Mouse (Mus musculus) C2C12 (cell line): Measurements from ENCODE around the gene Cep162. TPM values are rescaled to one million over a fixed set of nuclear protein-coding genes. Genes with fewer than 3 reads are reported as not detected.

Source experiments
- H3K27me3 ChIP-seq: one replicate; pipeline ENCODE4 v1.6.1; 2011; ENCODE audit not compliant: control insufficient read depth, insufficient read depth, insufficient read length
- H3K36me3 ChIP-seq: one replicate; pipeline ENCODE4 v1.6.1; 2011; ENCODE audit not compliant: control insufficient read depth, insufficient read depth
- H3K4me3 ChIP-seq: one replicate; pipeline ENCODE4 v1.5.1; 2011; ENCODE audit warnings: mild to moderate bottlenecking, control low read depth; ENCODE audit not compliant: poor library complexity, insufficient read depth, severe bottlenecking
- H3K79me2 ChIP-seq: one replicate; pipeline ENCODE4 v1.6.1; 2011; ENCODE audit not compliant: control insufficient read depth, insufficient read depth
- H3K79me3 ChIP-seq: one replicate; pipeline ENCODE4 v1.6.1; 2011; ENCODE audit warnings: low read depth, control low read depth
- H3ac ChIP-seq: one replicate; pipeline ENCODE3; 2011; ENCODE audit warnings: low read depth; ENCODE audit not compliant: control insufficient read depth, insufficient read length
- CEBPB ChIP-seq: IDR thresholded peaks from one replicate; pipeline ENCODE4 v1.6.1; 2011; ENCODE audit warnings: low read depth, mild to moderate bottlenecking, control low read depth, moderate library complexity
- CTCF ChIP-seq: IDR thresholded peaks from one replicate; pipeline ENCODE4 v1.5.1; 2011; ENCODE audit not compliant: control insufficient read depth, insufficient read depth, insufficient read length
- FOSL1 ChIP-seq: IDR thresholded peaks from one replicate; pipeline ENCODE4 v1.8.0; 2011; ENCODE audit warnings: mild to moderate bottlenecking, low read length; ENCODE audit not compliant: poor library complexity, insufficient read depth, severe bottlenecking
- MAX ChIP-seq: IDR thresholded peaks from one replicate; pipeline ENCODE4 v1.6.1; 2011; ENCODE audit warnings: mild to moderate bottlenecking, control low read depth
- MYOD1 ChIP-seq: IDR thresholded peaks from one replicate; pipeline ENCODE4 v1.6.1; 2011; ENCODE audit warnings: low read depth; ENCODE audit not compliant: control insufficient read depth, insufficient read length
- MYOG ChIP-seq: IDR thresholded peaks from one replicate; pipeline ENCODE4 v1.6.1; 2011; ENCODE audit not compliant: control insufficient read depth, insufficient read length; ENCODE audit errors: extremely low read depth
- USF1 ChIP-seq: IDR thresholded peaks from one replicate; pipeline ENCODE4 v1.6.1; 2011; ENCODE audit warnings: low read depth, mild to moderate bottlenecking, control low read depth, moderate library complexity
- polyA plus RNA-seq: library from polyadenylated mRNA; unstranded; fragments of >200 nt; fragmentation: generic; extraction: Trizol; gene quantifications from one replicate; pipeline ENCODE4 v1.2.1, GENCODE M21; 2012; ENCODE audit warnings: missing spikeins

Gene Cep162
- polyA plus RNA-seq, 1 experiment, result 1.2 TPM

DNA sequence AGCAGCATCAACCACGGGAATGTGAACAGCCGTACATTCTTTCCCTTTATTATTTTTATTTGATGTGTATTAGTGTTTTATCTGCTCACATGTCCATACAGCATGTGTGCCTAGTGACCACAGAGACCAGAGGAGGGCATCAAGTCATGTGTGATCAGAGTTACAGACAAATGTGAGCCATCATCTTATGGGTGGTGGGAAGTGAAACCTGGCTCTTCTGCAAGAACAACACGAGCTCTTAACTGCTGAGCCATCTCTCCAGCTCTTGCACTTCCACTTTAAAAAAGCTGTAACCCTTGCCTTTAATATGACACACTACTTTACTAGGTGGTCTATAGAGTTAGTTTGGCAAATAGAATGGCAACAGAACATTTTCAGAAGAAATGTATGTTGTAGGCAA, 83.8 kb downstream of the Cep162 start:
- no peak for TF ChIP-seq CTCF
- TF ChIP-seq MYOG, result no peak
- TF ChIP-seq MAX, result no peak
- no peak for TF ChIP-seq USF1
- no peak for TF ChIP-seq CEBPB
- TF ChIP-seq MYOD1, result no peak
- no peak for TF ChIP-seq FOSL1
- Histone ChIP-seq H3K36me3 (no peaks in the 10 kb centered on the region), H3K4me3 (no peak overlapping the region), H3K79me2 (no peaks in the 10 kb centered on the region), H3K27me3 (peaks cover 11% of the 10 kb centered on the region), H3ac (no peak overlapping the region), H3K79me3 (no peaks in the 10 kb centered on the region)

DNA sequence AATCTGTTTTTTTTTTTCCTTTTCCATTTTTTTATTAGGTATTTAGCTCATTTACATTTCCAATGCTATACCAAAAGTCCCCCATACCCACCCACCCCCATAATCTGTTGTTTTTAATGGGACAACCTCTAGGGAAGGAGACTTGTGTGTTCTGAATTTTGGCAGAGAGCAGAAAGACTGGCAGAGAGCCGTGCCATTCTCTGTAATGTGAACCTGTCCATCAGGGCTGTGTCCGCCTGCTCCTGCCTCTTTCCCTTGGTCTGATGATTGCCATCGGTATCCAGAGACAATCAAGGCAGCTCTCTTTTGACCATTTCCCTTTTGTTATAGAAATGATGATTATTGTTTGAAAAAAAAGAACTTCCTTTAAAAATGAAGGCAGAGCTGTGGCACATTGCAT, 84.4 kb downstream of the Cep162 start:
- H3K4me3 ChIP-seq, result no peak overlapping the region
- no peaks in the 10 kb centered on the region for H3K79me2 ChIP-seq
- no peak overlapping the region for H3ac ChIP-seq
- H3K36me3 ChIP-seq, result no peaks in the 10 kb centered on the region
- no peaks in the 10 kb centered on the region for H3K79me3 ChIP-seq
- H3K27me3 ChIP-seq, result peaks cover 11% of the 10 kb centered on the region
- TF ChIP-seq MYOD1 (no peak), MAX (no peak), CEBPB (no peak)

DNA sequence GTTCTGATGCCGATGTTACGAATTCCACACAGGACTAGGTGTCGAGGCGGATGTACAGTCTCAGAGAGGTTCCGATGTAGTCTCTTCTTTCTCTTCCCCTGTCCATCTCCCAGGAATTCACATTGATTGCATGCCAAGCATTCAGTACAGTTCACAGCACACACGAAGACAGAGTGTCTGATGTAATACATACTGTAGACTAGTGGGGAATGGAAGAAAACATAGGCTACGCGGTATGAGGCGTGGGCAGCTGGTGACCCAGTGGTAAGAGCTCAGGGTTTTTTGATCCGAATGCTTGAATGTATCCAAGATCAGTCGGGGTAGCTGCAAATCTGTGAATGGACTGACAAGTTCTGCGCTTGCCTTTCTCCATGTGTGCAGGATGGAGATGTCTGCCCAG, 86.2 kb downstream of the Cep162 start:
- H3K79me3 ChIP-seq, result no peaks in the 10 kb centered on the region
- no peaks in the 10 kb centered on the region for H3K79me2 ChIP-seq
- no peak overlapping the region for H3ac ChIP-seq
- no peak overlapping the region for H3K4me3 ChIP-seq
- H3K36me3 ChIP-seq, result no peaks in the 10 kb centered on the region
- peaks cover 20% of the 10 kb centered on the region for H3K27me3 ChIP-seq
- TF ChIP-seq USF1, result no peak
- no peak for TF ChIP-seq CEBPB
- TF ChIP-seq CTCF, result no peak
- TF ChIP-seq MYOD1, result no peak
- TF ChIP-seq MYOG, result no peak
- TF ChIP-seq FOSL1, result no peak
- TF ChIP-seq MAX, result no peak

DNA sequence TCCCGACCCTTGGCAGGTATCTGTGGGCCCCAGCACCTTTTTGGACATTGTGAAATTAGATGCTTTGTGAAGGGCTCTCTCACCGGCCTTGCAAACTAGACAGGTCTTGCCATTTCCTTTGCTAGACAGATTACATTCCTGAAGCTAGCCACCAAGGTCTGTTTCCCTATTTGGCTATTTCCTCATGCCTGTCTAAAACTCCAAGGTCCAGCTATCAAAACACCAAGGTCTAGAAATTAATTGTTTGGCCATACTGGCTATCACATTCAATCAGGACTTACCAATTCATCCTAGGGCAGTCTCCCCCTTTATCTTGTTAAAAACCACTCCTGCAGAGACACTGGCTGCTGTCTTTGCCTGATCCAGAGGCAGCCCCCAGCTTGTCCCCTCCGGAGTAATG, 87.3 kb downstream of the Cep162 start:
- Histone ChIP-seq H3K4me3 (no peak overlapping the region), H3ac (no peak overlapping the region), H3K79me2 (no peaks in the 10 kb centered on the region), H3K79me3 (no peaks in the 10 kb centered on the region), H3K27me3 (peaks cover 26% of the 10 kb centered on the region), H3K36me3 (no peaks in the 10 kb centered on the region)
- TF ChIP-seq USF1 (no peak), CTCF (no peak), MAX (no peak)

DNA sequence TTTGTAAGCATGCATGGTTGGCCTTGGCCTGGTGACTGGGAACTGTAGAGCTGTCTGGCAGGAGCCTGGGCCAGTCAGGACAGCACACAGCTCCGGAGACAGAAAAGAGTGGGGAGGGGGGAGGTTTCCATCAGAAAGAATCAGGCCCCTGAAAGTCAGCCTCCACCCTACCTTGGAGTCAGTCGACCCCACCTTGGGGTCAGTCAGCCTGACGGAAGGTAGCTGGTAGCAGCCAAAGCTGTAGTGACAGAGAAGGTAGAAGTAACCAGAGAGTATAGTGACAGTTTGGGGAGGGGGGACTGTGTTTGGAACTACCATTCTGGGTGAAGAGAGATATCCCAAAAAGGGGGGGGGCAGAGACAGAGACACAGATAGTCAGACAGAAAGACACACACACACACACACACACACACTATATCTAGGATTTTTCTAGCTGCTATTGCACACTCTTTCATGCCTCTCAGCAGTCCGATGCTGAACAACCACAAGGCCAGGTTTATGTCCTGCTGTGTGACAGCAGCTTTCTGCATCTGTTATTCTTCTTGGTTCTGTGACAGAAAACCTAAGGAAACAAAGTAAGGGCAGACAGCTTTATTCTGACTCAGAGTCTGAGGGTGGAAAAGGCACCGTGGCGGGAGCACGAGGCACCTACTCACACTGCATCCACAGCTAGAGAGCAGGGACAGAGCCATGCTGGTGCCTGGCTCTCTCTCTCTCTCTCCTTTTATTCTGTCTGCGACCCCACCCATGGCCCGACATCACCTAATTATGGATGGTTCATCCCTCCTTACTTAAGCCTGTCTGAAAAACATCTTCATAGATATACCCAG, 88.1 kb downstream of the Cep162 start:
- no peaks in the 10 kb centered on the region for H3K36me3 ChIP-seq
- TF ChIP-seq MYOD1 (no peak), MAX (no peak), CEBPB (no peak), MYOG (no peak), USF1 (no peak), FOSL1 (no peak), CTCF (no peak)
- no peak overlapping the region for H3K4me3 ChIP-seq
- peaks cover 31% of the 10 kb centered on the region for H3K27me3 ChIP-seq
- no peaks in the 10 kb centered on the region for H3K79me2 ChIP-seq
- H3K79me3 ChIP-seq, result no peaks in the 10 kb centered on the region
- no peak overlapping the region for H3ac ChIP-seq

DNA sequence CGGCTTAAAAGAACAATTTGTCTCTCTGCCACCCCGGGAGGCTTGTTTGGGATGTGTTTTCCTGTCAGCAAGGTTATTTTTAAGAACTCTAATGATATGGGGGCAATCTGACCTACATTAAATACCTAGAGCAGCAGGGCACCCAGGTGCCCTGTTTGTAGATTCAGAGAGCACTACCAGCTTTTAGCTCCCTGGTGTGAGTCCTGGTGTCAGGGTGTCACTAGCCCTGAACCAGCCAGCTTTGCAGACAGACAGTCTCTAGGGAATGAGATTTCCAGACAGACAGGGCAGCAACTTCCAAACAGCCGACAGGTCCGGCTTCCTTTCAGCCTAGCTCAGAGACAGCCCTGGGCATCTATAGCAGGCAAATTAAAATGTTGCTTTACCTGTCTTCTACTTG, 92.8 kb downstream of the Cep162 start:
- Histone ChIP-seq H3K79me3 (no peaks in the 10 kb centered on the region), H3K79me2 (no peaks in the 10 kb centered on the region), H3K36me3 (no peaks in the 10 kb centered on the region), H3K4me3 (no peak overlapping the region), H3K27me3 (peaks cover 20% of the 10 kb centered on the region), H3ac (no peak overlapping the region)
- no peak for TF ChIP-seq USF1
- no peak for TF ChIP-seq CTCF
- TF ChIP-seq MYOD1, result no peak
- TF ChIP-seq MAX, result no peak
- no peak for TF ChIP-seq MYOG
- TF ChIP-seq FOSL1, result no peak
- no peak for TF ChIP-seq CEBPB
